Mouse (Mus musculus) E14TG2a.4 (cell line): Measurements from ENCODE around the gene Nusap1.
"Not testable (repeated sequence)": the region's sequence is repeated elsewhere in the genome, so short reads cannot be mapped to it uniquely, and the experiment has no call there.

Source experiments
- CTCF ChIP-seq: conservative IDR thresholded peaks from 2 replicates; pipeline ENCODE4 v1.5.1; 2014; ENCODE audit warnings: low read length
- NANOG ChIP-seq: IDR thresholded peaks from 2 replicates; pipeline ENCODE4 v1.6.1; 2014; ENCODE audit warnings: borderline replicate concordance, low read length, mixed read lengths
- POU5F1 ChIP-seq: IDR thresholded peaks from 2 replicates; pipeline ENCODE4 v1.6.1; 2014; ENCODE audit warnings: low read length, borderline replicate concordance

DNA sequence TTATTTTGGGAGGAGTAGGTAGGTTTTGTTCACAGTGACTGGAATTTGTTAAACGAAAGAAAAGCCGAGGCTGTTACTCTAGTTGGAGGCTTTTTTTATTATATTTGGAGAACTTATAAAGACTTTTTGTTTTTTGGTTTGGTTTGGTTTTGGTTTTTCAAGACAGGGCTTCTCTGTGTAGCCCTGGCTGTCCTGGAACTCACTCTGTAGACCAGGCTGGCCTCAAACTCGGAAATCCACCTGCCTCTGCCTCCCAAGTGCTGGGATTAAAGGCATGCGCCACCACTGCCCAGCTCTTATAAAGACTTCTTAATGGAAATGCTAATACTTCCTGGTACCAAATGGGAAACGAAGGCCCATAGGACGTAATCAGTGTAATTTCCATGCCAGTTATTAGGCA lies 904 bp downstream of the Nusap1 start:
- TF ChIP-seq CTCF, NANOG, POU5F1: not testable (repeated sequence)
